Mouse (Mus musculus) kidney, adult 8-10 months (tissue): ENCODE measurements around the gene Lsm14a.
A peak's percentile ranks its signal among the peaks of the same experiment; 100 is the strongest.
"Not testable (repeated sequence)": the region's sequence is repeated elsewhere in the genome, so short reads cannot be mapped to it uniquely, and the experiment has no call there.

Experiments
- DNase-seq, 2 experiments: peaks; one replicate each; pipeline ENCODE4 v3.0.0; 2022

Lsm14a gene

DNA sequence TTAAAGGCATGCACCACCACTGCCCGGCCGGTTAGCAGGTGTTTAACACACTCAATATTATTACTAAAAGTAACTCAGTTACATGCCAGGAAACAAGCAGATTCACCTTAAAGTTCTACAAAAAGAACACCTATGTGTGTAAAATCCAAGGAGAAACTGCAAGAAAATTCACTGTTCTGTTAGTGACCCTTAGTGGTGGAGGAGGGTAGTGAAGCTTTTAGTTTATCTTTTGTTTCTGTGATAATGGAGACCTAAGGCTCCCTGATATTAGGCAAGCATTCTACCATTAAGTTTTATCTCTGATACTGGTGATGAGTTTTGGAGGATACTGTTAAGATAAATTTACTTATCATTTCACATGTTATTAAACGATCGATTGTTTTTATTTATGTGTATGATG is 37.5 kb downstream of the Lsm14a start:
- DNase-seq, result no peak

DNA sequence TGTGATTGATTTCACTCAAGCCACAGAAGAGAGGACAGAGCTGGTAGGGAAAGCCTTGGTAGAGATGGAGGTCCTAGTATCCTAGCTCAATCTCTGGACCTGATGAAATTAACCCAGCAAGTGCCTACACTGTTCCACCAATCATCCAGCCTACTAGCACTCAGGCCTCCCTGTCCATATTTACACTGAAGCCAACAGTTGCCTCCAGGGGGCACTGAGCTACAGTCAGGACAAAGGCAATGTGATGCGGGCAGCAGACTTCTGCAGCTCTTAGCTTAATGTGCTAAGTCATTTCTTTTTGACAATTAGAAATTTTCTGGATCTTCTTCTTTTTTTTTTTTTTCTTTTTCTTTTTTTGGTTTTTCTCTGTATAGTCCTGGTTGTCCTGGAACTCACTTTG is 41.1 kb downstream of the Lsm14a start:
- DNase-seq, result peak in 1 of 2 experiments; percentile 17

DNA sequence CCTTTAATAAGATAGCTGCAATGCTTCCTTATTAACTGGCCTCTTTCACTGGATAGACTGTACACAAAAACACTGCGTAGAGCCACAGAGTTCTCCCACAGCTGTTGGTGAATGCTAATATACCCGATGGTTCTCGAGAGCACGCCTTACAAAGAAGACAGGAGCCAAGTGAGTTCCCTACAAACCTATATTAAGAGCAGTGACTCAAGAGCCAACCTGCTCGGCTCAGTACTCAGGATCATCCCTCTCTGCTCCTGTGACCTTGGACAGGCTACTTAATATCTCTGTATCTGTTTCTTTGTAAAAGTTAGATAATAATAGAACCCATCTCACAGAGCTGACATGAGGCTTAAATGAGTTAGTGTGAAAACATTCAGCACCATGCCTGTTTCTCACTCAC is 42.9 kb downstream of the Lsm14a start:
- DNase-seq, result no peak

DNA sequence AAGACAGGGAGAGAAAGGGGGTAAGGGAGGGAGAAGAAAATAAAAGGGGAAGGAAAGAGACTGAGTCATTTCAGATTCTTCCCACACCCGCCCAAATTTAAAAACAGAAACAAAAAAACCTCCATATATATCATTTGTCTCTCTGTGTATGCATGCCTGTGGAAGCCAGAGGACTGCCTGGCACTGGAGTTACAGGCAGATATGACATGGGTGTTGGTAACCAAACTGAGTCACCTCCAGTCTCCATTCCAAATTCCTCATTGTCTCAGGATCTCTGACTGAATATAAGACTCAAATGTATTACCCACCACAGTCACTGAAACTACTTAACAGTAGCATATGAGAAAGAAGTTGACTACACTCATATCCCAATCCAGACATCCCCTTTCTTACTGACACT is 45.1 kb downstream of the Lsm14a start:
- no peak for DNase-seq

DNA sequence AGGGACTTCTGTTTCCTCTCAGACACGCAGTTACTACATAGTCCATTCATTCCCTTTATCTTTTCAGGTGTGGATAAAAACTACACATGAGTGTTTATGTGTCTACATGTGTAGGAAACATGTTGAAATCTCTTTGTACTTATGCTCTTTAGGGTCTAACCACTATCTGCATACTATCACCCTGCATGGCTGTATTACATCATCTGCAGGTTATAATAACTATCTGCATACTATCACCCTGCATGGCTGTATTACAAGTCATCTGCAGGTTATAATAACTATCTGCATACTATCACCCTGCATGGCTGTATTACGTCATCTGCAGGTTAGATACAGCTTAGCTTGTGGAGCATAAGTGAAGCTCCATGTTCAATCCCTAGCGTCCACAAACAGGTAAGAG is 46.1 kb downstream of the Lsm14a start:
- DNase-seq, result no peak

DNA sequence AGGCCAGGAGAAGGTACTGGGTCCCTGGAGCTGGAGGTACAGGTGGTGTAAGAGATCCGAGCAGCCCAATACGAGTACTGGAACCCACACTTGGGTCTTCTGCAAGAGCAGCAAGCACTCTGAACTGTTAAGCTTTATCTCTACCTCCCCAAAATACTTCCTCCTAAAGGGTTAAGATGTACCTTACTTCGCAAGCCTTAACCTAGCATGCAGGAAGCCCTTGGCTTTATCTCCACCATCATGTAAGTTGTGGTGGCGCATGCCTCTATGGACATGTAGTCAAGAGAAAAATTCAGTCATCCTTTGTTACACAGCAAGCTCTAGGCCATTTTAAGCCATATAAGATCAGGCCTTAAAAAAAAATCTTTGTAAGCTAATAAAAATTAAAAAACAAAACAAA is 46.6 kb downstream of the Lsm14a start:
- DNase-seq, result no peak

DNA sequence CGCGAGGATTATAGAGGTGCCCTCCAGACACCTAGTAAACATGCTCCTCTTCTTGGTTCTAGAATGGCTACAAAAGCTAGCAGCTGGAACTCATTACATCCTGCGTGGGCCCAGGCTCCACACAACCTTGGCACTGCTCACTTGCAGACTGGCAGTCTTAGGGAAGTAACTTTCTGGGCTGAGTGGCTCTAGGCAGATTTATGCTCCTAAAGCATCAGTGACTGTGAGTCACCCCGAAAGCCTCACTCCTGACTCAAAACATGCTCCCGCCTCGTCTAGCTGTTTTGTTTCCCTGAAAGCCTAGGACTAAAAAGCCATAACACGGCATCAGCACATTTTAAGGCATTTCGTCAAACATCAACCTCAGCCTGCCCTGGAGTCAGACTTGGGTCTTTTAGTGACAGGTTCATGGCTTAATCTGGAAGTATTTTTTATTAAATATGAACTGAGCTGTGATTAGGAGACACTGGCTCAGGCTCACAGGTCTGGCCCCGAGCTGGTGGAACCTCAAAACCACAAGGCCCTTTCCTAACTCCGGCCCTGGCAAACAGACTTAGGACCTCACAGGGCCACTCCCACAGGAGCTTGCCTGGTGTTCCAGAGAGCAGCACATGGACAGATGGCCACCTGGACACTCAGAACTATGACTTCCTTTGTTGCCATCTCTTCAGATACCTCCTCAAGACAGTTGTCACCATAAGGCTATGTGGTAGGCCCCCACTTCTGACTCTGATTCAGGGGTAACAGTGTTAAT is 50.9 kb downstream of the Lsm14a start:
- no peak for DNase-seq

DNA sequence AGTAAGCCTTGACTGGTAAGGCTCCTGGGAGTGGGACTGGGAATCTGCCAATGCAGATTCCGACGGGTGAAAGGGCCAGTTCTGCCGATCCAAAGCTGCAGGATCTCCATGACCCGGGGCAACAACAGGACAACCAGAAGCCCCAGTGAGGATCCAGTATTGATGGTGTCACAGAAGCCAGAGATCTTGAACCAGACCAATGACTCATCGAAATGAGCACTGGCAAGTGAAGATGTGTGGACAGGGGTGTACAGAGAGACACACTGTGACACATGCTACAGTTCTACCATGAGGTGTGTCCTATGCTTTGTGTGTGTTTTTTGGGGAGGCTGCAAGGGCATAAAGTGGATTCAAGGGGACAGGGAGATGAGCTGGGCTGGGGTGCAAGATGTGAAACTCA is 52.3 kb downstream of the Lsm14a start:
- DNase-seq, result no peak

DNA sequence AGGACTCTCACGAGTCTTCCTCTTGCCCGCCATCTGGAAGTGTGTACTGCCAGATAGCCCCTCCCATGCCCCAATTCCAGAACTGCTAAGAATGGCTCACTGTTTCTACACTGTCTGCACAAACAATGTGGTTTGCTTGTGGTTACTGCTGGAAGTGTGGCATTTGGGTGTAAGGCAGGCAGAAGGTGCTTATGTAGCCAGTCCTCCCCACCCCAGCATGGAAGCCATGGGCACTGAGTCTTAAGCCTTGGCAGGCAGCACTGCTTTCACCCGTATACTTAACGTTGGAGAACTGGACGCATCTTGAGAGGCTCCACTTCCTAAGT is 54.0 kb downstream of the Lsm14a start:
- no peak for DNase-seq

DNA sequence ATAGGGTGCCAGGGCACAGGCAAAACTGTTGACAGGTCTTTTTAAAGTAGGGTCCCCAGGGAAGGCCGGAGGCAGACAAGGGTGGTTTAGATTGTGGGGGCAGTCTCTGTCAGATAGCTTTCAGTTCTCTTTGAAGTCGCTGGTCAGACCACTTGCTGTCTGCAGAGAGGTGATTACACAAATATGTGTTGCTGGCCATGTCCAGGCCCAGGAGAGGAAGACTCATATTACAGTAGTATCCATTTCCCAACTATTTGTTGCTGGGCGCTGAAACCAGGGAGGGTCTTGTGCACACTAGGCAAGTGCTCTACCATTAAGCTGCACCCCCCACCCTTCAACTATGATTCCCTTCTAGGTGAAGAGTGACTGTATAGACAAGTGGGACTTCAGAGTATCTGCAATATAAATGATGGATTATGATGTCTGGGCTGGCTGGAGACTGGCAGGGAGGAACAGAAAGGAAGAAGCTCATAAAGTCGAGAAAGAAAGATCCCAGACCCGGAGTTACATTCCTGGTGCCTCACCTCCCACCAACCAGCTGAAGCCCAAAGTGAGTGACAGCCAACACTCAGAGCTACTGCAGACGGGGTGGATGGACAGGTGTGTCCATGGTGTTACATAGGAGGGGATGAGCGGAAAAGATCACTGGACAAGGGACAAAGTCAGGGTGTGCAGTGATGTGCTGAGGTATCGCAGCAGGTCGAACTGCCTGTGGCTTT is 54.5 kb downstream of the Lsm14a start:
- no peak for DNase-seq

DNA sequence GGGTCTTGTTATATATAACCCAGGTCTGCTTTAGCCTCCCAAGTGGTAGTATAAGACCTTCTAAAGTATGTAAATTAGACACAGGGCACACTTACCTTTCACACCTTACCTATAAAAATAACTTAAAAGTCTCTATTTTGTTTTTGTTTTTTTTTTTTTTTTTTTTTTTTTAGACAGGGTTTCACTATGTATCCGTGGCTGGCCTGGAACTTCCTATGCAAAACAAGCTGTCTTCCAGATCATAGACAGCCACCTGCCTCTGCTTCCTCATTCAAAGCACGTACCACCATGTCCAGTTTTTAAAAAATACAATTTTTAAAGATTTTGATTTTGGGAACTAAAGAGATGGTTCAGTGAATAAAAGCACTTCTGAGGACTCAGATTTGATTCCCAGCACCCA is 55.8 kb downstream of the Lsm14a start:
- DNase-seq, result no peak

DNA sequence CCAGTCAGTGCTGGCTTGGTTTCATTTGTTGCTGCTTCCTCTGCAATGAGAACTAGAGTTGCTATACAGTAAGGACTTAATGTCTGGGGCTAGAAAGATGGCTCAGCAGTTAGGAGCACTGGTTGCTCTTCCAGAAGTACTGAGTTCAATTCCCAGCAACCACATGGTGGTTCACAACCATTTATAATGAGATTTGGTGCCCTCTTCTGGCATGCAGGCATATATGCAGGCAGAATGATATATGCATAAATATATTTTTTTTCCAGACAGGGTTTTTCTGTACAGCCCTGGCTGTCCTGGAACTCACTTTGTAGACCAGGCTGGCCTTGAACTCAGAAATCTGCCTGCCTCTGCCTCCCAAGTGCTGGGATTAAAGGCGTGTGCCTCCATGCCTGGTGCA is 56.6 kb downstream of the Lsm14a start:
- DNase-seq, result not testable (repeated sequence)

DNA sequence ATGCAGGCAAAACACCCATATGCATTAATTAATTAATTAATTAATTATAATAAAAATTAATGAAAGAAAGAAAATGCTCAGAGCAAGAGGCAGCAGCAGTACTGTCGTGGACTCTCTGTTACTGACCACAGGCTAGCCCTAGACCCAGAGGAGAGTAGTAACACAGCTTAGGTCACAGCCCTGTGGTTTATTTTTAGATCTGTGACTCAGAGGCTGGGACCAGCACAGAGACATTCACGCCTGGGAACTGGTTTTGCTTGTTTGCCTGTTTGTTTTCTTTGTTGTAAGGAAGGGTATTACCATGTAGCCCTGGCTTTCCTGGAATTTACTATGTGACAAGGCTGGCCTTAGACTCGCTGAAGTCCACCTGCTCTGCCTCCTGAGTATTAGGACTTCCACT is 65.6 kb downstream of the Lsm14a start:
- DNase-seq, result peak; percentile 14 to 28

DNA sequence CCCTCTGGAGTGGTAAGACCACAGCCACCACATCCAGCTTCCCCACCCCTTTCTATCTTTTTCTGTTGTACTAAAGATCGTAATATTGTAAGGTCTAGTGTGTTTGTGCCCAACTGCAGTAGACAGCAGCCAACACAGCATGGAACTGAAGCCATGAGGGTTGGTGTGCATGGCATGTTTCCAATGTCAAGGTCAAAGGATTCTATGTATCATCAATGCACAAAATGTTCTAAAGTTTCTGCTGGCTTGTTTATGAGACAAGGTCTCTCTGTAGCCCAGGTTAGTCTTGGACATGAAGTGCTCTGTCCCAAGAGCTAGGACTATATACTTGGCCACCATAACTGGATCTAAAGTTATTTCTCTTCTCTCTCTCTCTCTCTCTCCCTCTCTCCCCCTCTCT is 68.3 kb downstream of the Lsm14a start:
- DNase-seq, result no peak

DNA sequence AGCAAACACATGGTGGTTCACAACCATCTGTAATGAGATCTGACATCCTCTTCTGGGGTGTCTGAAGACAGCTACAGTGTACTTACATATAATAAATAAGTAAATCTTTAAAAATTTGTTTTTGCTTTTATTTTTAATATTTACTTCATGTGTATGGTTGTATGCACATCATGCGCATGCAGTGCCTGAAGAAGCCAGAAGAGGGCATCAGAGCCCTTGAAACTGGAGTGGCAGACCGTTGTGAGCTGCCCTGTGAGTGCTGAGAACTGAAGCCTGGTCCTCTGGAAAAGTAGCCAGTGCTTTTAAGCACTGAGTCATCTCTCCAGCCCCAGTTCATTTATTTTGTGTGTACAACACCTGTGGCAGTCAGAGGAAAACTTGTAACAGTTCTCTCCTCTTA is 69.1 kb downstream of the Lsm14a start:
- DNase-seq, result no peak

DNA sequence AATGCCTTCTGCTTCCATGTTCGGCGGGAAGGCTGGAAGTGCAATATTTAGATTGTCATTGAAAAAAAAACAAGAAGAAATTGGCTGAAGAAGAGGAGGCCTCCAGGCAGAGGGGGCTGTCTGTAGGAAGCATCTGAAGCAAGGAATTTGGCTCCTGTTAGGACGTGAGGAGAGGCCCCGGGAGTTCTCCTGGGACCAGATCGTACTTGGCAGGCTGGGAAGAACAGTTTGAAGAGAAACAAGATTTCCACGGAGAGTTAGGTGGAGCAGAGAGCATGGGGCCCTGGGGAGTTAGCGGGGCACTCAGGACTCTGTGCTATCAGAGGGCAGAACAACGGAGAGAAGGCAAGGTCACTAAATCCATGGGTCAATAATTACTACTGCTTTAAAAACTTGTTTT is 69.8 kb downstream of the Lsm14a start:
- no peak for DNase-seq

DNA sequence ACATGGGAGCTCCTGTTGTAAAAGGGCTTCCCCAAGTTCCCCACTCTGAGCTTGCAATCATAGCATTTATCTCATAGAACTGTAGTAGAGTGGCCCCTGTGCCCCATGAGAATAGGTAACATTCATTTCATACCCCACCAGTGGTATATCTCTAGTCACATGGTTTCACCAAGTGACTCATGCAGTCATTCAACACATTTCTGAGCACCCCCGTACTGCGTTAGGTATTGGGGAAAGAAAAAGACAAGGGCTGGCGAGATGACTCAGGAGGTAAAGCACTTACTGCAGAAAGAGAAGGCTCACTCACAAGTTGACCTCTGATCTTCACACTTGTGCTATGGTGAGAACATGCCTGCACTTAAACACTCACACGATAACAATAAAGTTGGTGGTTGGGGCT is 71.2 kb downstream of the Lsm14a start:
- no peak for DNase-seq

DNA sequence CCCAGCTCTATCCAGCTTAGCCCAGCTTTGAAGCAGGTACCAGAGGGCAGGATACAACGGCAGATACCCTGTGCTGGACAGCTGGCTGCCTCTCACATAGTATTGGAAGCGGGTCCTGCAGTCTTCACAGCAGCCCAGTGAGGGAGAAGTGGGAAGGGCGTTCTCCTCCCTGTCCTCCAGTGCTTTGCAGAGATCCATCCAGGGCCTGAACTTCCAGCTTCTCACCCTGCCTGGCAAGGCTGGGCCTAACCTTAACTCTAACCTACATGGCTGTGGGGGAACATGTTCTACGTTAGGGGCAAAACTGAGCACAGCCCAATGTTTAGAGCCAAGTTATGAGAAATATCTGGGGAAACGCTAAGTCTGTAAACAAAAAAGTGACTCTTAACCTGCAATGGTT is 72.0 kb downstream of the Lsm14a start:
- no peak for DNase-seq

DNA sequence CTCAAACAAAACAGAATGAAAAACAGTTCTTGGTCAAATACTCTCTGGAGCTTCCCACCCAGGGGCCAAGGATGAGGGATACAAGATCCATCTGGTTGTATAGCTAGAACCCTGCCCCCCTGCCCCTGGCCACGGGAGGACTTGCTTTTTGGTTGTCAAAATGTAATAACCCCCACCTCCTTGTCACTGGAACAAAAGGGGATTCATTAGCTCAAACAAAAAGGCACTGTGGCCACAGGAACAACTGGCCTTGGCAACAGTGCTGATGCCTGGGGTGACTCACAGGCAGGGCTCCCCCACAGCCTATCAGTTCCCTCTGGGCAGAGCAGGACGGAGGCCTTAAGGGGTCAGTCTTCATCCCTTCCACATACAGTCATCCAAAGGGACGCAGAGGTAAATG is 73.2 kb downstream of the Lsm14a start:
- no peak for DNase-seq

DNA sequence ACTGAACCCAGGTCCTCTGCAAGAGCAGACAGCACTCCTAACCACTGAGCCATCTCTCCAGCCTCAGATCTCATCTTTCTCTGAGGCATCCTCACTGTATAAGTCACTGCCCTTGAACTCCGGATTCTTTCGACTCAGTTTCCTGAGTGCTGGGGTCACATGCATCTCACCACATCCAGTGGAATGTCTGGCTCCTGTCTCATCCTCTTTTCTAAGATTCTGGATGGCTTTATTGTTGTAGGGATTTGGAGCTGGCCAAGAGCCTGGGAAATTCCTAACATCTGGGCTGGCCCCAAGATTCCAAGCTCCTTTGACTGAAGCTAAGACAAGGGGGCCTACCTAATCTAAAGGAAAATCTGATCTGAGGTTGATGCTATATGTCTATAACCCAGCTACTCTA is 74.0 kb downstream of the Lsm14a start:
- peak; percentile 25 to 35 for DNase-seq

DNA sequence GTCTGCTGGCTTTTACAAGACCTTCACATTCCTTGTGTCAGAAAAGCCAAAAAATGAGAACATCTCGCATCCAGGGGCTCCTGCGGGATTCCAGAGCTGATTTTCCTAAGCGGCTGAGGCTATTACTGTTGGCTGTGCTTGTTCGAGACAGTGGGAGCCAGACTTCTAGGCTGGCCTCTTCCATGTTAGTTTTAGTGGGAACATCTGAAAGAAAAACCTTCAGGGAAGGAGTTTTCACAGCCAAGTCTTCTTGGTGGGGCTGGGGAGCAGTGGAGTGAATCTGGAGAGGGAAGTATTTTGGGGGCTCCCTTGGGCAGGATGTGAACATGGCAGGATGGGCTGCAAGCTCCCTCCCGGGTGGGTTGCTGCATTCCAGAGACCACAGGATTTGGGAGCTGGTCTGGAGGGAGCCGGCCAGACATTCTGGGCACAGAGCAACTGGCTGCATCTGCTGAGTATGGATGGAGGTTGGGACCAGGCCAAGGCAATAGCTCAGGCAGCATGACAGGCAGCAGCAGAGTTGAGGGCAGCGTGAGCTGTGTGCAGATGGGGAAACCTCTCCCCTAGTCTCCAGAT is 75.1 kb downstream of the Lsm14a start:
- no peak for DNase-seq

DNA sequence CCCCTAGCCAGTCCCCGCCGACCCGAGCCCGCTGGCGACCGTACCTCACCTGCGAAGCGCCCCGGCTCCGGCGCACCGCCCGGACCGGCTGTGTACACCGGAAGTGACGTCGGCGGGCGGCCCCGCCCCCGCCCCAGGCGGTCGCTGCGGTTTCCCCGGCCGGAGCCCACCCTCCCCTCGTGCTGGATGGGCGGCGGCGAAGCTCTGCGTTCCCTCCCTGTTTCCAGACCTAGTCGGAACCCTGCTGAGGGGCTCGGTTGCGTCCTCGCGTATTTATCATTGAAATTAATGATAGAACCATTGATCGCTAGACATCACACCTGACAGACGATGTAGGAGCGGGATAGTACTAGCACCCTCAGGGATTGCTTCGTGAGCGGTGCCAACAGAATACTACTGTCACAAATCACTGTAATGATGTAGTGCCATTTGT is 79.7 kb downstream of the Lsm14a start, which contains the start of gene 4931406P16Rik:
4931406P16Rik (minus strand) TSS at position 109 of the 433 bp plus-strand sequence.
- DNase-seq, result peak; percentile 78

DNA sequence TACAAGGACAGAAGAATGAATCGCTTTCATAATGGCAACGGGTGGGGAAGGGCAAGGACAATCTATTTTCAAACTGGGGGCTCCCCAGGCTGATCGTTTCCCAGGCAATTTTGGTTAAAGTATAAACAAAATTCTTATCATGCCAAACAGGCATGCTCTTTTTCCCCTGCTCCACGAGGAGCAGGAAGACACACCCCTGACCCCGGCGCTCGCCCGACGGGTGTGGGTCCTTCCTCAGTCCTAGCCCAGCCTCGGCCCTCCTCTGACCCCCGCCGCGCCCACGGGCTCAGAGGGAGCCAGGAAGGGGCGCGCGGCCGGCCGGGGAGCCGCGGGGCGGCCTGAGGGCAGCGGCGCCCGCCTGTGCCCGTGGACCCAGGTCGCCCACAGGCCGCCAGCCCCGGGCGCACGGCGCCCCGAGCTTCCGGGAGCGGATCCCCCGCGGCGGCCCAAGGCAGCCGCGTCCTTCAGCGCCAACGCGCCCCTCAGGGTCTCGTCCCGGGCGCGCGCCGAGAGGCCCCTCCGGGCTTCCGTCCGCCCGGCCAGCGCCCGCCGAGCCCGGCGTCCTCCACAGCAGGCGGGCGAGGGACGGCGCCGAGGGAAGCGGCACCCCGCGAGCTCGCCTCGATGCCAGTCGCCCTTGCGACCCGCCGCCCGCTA is 80.2 kb downstream of the Lsm14a start:
- peak; percentile 67 to 79 for DNase-seq
